Mouse (Mus musculus) layer of hippocampus, postnatal 10 days (tissue): Measurements from ENCODE around the gene Ptpn14. TPM values are rescaled to one million over a fixed set of nuclear protein-coding genes. Genes with fewer than 3 reads are reported as not detected.

Experiments used
- total RNA-seq, 2 experiments: library from RNA; stranded (reverse); gene quantifications; 2 replicates each; pipeline ENCODE4 v1.2.3; 2021

Ptpn14 gene
- total RNA-seq, 2 experiments from 2014 or later: 10.3 to 10.8 TPM

Other genes starting within 250 kb of the Ptpn14 start
- 1 to 10 TPM; 4.5 to 5.9 TPM for gene Cenpf, start 40.2 kb upstream of the Ptpn14 start, total RNA-seq
- 10 to 100 TPM; 98.7 to 99.2 TPM for gene Smyd2, start 194.1 kb downstream of the Ptpn14 start, total RNA-seq